Mouse (Mus musculus) right cerebral cortex, postnatal 4 days (tissue): ENCODE data around the gene Sdhaf1.

Experiments used
- DNase-seq: peaks from one replicate; pipeline ENCODE4 v3.0.0-alpha.2; 2022

The Sdhaf1 gene

DNA sequence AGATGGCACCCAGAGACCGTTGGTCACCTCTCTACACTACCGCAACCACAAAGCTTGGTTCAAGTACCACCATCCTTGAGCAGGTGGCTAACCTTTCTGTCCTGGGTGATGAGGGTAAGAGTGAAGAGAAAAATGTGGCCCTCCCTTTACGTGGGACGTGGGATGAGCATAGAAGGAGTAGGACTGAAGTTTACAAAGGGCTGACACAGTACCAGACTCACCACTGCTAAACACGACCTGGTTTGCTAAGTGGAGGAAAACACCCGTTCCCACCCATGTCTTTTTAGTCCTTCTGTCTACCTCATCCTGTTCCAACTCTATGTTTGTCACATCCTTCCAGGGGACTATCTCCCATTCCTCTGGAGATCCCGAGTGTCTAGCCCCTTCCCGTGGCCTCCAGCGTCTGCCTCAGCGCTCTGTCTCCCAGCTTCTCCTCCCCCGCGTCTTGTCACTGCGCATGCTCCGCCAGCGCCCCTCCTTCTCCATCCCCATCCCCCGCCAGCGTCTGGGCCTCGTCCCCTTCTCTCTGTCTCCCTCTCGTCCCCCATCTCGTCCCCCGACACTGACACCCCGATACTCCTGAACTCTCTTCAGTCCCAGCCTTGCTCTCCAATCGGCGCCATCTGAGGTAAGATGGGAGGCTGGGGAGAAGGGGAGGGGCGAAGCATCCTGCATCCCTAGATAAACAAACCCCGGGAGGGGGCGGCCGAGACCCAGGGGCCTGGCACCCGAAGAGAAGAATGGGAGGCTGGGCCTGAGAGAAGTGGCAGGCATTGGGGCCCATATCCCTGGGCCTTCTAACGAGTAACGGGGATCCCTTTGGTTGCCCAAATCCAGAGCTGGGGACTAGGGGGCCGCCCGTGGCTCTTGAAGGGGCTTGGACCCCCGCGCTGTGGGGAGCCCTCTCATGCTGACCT is 32.2 kb downstream of the Sdhaf1 start, which contains the start of gene Clip3:
Clip3 (plus strand) TSS at position 514 of the 917 bp plus-strand sequence.
- DNase-seq, result peak; percentile 90

DNA sequence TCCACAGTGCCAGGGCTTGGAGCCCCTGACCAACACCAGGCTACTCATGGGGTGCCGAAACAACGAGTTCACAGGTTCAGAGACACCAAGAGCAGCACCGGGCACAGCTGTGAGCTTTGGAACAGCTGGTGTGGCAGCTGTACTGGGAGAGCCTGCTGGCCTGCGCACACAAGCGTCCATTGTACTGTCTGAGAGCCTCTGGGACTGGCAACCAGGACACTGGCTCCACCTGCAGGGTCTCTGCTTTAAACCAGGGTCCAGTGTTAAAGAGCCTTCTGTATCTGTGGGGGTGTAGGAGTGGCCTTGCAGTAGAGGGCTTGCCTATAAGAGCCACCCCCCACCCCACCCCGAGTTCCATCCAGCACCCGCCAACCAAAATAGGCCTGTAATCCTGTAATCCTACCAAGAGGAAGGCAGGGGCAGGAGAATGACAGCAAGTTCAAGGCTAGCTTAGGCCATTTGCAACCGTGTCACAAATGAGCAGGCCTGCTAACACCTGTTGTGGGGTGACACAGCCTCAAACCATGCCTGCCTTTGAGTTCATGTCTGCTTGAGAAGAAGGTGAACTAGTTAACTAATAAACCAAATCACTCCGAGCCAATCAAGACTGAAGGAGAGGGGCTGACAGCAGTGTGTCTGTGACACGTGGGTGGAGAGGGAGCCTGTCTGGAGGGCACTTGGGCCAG is 33.8 kb downstream of the Sdhaf1 start:
- no peak for DNase-seq

DNA sequence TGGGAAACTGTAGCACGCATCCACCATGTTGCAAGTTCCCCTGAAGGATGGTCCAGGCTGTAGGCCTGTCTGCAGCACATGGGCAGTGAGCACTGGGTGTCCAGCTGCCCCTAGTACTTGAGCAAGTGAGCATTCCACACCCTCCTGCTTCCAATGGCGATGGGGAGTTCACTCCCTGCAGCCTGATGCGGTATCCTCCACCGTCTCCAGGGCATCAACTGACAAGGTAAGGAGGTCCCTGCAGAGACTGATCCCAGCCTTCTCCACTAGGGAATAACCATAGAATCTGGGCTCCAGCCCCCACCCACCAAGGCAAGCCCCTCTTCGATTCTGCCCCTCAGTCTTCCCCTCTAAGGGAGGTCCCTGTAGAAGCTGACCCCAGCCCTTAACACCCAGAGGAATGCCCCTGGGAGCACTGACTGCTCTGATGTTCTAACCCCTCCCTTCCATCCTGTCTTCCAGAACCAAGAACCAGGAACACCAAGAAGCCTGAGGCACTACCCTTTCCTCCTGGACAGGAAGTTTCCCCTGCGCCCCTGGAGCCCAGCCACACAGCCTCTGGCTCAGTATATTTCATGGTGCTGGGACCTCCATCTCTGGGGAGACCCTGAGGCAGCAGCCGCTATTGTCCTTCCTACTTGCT is 34.5 kb downstream of the Sdhaf1 start:
- no peak for DNase-seq

DNA sequence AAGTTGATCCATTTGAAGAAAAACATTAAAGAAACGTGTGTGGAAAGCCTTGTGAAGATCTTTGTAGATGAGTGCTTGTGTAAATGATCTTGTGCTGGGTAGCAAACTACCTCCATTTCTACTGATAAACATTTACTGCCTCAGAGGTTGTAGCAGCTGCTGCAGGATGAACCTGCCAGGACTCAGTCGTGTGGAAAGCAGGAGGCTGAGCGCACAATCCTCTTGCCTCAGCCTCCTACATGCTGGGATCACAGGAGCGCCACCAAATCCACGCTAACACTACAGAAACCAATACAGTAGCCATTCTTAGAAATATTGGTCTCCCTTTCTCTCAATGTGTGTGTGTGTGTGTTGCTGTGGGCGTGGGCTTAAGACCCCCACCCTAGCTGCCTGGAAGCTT is 35.6 kb downstream of the Sdhaf1 start:
- DNase-seq, result no peak

DNA sequence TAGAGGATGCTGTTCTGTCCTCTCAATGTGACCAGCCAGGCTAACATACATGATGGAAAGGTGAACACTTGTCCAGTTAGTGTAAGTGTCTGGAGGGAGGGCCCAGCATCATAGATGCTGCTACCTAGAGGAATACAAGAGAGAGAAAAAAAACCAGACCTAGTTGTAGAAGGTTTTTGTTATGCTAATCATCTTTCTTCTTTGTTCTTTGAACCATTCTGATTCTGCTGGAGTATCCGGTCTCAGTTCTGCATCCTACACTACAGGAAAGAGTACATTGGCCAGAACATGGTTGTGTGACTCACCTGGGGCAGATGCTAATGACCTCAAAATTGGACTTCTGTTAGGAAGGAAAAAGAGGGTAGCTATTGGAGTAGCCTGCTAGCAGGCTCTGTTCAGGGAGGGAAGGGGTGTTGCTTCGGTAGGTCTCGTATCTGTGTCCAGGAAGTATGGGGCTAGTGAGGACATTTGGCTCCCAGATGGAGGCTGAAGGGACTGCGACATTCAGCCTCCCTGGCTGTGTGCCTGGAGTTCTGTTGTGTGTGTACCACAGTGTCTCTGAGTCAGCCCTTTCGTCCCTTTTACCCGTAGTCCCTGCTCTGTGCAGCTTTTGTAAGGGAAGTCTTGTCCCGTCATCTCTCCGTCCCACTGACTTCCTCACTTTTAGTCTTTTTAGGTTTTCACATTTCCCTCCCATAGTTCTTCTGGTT is 36.8 kb downstream of the Sdhaf1 start:
- no peak for DNase-seq

DNA sequence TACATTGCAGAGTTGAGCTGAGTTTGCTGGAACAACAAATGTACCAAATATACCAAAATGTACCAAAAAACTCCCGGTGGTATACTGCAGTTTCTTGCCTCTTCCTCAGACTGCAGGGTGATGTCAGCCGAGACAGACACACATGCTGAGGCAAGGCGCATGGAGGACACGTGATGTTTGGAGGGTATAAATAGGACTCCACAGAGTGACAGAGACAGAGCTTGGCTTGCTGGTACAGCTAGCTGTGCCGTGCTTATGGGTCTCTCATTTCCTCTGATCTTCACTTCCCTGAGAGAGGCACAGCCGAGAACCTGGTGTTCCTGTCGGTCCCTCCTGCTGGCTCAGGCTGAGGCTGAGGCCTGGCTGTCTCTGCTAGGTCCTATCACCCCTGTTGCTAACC is 41.0 kb downstream of the Sdhaf1 start:
- DNase-seq, result no peak

DNA sequence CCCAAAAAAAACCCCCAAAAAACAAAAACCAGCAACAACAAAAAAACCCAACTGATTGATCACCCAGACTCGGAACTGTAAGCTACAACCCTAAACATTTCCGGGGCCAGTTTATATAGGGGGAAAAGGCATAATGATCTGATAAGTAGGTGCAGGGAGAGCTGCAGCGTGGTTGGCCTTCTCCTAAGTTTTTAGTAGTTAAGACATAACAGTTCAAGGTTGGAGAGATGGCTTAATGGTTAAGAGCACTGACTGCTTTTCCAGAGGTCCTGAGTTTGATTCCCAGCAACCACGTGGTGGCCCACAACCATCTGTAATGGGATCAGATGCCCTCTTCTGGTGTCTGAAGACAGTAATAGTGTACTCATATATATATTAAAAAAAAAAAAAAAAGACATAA is 42.2 kb downstream of the Sdhaf1 start:
- no peak for DNase-seq

DNA sequence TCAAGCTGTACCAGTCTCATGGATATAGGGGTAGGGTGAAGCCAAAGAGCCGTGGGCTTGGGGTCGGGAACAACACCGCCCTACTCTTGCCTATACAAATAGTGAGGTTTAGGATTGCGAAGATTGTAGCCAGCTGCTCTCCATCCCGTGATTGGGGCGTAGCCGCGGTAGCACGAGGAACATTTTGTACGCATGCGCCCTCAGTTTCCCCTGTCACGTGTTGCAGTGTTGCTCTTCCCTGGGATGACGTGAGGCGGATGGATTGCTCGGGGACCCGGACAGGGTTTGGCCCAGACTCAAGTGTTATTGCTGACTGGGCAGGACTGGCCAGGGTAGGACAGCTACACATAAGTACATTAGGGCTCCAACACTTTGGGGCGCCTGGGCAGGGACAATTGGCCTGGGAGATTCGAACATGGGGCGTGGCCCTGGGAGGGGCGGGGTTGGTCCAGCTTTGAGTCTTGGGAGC is 43.0 kb downstream of the Sdhaf1 start:
- DNase-seq, result peak; percentile 83

DNA sequence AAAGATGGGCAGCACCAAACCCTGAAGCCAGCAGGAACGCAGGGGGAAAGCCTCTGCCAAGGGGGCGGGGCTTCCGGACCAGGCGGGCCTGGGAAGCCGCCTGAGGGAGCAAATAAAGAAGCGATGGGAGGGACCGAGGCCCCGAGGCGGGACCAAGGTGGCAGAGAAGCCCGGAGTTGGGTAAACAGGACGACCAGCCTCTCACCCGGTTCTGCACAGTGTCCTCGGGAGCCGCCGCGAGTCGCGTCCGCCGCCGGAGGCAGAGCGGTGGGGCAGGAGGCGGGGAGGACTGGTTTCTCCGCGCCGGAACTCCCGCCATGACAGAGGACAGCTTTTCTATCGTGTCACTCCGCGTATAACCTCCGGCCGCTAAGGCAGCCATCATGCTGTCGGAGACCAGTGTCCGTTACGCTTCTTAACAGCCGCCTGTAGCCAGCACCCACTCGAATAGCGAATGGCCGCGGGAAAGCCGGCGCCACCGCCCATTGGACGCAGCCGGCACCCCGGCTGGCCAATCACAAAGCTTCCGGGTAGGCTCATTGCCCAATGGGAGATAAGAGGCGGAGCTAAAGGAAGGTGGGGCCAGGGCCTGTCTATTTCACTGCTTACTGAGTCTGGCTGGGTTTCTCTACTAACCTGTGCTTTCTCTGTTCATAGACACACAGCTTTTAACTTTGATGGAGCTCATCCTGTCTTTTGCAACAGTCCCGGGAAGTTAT is 43.6 kb downstream of the Sdhaf1 start, which contains the start of the genes Thap8 and Wdr62:
Thap8 (plus strand) TSS at position 144 of the 719 bp plus-strand sequence.
Wdr62 (minus strand) TSS at position 469 of the 719 bp plus-strand sequence.
- peak; percentile 87 for DNase-seq

DNA sequence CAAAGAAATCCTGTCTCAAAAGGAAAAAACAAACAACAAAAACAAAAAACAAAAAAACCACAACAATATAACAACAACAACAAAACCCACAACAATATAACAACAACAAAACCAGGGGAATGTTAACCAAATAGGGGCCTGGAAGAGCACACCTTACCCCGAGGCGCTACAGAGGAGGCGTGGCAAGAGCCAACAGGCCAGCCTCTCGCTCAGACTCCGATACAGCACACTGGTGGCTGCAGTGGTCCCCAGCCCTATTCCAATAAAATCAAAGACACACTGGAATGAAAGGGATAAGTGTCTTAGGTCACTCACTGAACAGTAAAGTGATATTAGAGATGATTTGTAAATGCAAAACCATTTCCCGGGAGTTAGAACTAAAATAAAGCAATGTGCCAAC is 44.2 kb downstream of the Sdhaf1 start:
- no peak for DNase-seq

DNA sequence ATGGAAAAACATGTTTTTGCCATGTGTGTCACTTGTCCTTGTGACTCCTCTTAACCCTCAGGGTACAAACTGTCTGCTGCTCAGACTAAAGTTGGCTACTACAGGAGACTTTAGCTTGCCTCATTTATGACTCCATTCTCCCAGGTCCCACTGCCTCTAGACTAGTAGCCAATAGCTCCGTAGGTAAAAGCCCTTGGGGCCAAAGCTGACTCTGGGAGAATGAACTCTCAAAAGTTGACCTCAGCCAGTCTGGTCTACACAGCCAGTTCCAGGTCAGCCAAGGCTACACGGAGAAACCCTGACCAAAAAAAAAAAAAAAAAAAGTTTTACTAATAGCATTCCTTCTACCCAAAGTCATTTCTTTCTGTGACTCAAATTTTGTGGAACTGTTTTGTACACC is 44.8 kb downstream of the Sdhaf1 start:
- no peak for DNase-seq

DNA sequence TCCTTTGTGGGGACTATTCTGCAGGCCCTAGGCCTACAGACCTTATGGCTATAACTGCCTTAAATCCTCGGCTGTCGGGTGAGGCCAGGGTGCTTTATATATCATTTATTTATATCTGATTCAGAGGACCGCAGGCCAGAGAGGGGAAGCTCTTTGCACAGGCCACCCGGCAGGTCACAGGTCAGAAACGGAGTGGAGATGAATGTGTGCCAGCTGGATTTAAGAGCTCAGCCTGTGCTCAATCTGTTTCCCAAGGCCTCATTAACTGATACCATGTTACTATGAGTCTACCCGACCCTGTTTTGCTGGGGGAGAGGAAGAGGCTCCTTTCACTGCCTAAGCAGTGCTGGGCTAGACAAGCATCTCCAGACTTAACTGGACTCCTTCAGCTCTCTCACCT is 49.3 kb downstream of the Sdhaf1 start:
- no peak for DNase-seq
